Mouse (Mus musculus) cerebellum, adult 11 months (tissue): ENCODE results near the gene Slc15a3.
A peak's percentile ranks its signal among the peaks of the same experiment; 100 is the strongest.

Experiments used
- DNase-seq: peaks from one replicate; pipeline ENCODE4 v3.0.0; 2022

Gene Slc15a3

DNA sequence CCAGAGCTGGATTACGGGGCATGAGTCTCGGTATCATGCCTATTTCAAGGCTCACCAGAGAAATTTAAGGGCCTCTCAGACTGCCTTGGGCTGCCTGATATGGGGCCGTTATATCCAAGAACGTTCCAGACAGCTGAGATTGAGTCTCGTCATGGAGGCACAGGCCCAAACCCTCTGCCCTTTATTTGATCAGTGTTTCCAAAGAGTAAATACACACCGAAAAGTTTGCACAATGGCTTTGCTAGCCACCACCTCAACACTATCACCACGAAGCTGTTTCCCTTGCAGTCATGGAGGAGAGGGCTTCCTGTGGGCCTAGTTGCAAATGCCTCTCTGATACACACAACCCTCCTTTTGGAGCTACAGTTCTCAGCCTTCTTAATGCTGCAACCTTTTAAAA lies 15.5 kb upstream of the Slc15a3 start:
- DNase-seq: no peak

- no peak for DNase-seq
Measured at GRCm38 (mm10) chr19:10828321-10828720, 11.2 kb upstream of the Slc15a3 start.

- no peak for DNase-seq
Measured at GRCm38 (mm10) chr19:10829436-10830175, 9.9 kb upstream of the Slc15a3 start, which contains the start of gene Cd6. Gene Cd6 (minus strand): TSS chr19:10830058.

GRCm38 (mm10) chr19:10831424-10831823 lies 8.1 kb upstream of the Slc15a3 start:
- peak; percentile 50 for DNase-seq

DNA sequence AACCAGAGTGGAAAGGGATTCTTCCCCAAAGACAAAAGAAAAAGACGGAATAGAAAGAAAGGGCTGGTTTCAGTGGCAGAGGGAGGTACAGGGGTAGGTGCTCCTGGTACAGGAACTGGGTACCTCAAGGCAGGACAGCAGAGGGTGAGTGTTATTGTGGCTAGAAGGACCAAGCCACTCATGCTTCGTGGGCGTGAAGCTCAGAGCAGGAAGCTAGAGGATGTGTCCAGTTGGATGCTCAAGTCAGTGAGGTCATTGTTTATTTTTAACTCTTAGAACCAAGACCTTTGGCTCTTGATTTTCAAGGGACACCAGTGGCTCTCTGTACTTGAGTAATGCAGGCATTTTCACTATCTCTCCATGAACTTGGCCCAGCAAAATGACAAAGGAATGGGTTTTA lies 7.5 kb upstream of the Slc15a3 start:
- DNase-seq: no peak

DNA sequence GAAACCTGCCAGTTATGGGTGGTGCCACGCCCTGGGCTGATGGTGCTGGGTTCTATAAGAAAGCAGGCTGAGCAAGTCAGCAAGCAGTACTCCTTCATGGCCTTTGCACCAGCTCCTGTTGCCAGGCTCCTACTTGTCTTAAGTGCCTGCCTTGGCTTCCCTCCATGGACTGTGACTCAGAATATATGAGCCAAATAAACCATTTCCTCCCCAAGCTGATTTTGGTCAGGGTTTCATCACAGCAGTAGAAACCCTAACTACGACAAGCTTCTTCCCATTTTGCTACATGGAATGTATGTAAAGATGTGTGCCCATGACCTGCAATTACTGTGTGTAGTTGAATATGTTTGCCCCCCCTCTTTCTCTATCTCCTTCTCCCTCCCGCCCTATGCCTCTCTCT lies 5.9 kb upstream of the Slc15a3 start:
- no peak for DNase-seq

DNA sequence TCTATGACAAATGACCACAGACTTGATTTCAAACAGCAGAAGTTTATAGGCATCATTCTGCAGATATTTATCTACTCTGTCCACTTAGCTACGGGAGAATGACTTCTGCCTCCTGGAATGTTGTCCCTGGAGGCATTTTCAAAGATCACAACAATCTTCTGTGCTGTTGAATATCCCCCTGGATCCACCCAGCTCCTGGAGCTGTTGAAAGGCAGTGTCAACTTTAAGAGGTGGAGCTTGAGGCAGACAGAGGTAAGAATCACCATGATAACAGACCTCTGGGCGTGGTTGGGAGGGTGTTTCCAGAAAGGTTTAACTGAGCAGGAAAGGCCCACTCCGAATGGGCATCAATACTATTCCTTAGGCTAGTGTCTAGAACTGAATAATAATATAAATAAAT lies 3.9 kb upstream of the Slc15a3 start:
- no peak for DNase-seq

- DNase-seq: no peak
Measured at GRCm38 (mm10) chr19:10841721-10842626, 2.4 kb downstream of the Slc15a3 start.

DNA sequence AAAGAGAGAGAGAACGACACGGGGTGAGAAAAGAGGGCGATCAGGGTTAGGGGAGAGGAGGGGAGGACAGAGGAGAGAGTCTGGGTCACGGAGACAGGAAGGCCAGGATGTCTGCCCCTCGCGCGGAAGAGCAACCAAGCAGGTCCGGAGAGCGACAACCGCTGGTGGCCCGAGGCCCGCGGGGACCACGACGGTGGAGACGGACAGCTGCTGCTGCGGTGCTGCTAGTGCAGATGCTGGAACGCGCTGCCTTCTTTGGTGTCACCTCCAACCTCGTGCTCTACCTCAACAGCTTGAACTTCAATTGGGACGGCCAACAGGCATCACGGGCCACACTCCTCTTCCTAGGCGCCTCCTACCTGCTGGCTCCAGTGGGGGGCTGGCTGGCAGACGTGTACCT lies 3.4 kb downstream of the Slc15a3 start:
- no peak for DNase-seq

DNA sequence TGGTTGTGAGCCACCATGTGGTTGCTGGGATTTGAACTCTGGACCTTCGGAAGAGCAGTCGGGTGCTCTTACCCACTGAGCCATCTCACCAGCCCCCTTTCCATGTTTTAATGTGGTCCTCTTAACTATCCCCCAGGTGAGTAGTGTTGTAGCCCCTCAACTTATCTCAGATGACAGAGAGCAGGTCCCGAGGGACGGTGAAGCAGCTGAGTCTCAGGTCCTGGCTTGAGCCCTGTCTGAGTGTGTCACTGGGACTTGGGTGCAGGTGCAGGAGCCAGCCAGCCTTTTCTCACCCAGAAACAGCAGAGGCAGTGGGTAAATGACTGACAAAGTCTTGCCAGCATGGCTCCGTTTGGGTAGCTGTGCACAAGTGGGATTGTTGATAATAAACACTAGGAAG lies 4.7 kb downstream of the Slc15a3 start:
- DNase-seq: no peak

DNA sequence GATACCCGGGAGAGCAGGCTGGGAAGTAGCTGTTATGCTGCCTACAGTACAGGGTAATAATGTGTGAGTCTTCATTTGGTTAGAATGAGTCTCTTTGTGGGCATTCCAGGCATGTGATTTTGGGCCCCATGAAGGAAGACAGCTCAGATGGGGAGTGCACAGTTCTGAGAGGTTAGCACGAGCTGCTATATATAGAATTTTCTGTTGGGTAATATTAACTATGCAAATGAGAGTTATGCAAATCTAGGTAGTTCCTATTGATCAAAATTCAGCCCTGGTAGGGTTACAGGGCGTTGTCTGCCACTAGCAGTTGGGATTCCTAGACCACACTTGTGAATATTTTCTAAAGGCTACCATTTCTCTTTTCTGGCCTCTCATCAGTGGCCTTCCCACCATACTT lies 5.9 kb downstream of the Slc15a3 start:
- DNase-seq: no peak

GRCm38 (mm10) chr19:10846150-10846549 lies 6.6 kb downstream of the Slc15a3 start:
- no peak for DNase-seq

- DNase-seq: no peak
Measured at GRCm38 (mm10) chr19:10847311-10848087, 8.0 kb downstream of the Slc15a3 start.

DNA sequence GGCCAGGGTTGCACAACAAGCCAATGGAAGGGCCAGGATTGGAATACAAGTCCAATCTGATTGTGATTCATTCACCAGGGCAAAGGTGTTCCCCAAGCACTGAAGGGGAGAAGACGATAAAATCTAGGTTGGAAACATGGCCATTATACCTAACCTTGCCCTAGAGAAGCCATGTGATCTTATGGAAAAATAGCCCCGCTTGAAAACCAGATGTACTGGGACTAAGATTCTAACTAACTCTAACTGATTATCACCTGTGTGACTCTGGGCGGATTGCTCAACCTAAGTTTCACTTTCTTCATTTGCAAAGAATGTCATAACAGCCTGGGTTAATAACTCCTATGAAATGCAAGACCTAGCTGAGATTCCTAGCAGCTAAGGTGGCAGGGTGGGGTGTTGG lies 15.9 kb downstream of the Slc15a3 start:
- no peak for DNase-seq

DNA sequence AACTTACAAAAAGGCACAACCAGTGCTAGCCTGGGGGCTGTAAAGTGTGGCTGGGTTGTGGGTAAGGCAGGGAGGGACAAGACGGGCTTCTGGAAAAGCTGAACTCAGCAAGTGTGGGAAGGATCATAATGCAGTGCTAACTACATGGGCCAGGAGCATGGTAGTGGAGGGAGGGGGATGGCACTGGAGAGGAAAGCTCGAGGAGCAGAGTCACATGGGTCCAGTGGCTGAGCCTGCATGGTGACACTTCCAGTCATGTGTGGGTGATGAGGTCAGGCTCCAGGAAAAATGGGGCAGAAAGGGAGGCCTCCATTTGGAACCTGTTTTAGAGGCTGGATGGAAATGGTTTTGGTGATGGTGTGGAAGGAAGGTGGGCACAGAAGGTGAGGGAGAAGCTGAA lies 17.0 kb downstream of the Slc15a3 start:
- no peak for DNase-seq

- DNase-seq: no peak
Measured at GRCm38 (mm10) chr19:10860072-10860497, 20.6 kb downstream of the Slc15a3 start.

GRCm38 (mm10) chr19:10866351-10866750 lies 26.8 kb downstream of the Slc15a3 start:
- DNase-seq: peak; percentile 65

DNA sequence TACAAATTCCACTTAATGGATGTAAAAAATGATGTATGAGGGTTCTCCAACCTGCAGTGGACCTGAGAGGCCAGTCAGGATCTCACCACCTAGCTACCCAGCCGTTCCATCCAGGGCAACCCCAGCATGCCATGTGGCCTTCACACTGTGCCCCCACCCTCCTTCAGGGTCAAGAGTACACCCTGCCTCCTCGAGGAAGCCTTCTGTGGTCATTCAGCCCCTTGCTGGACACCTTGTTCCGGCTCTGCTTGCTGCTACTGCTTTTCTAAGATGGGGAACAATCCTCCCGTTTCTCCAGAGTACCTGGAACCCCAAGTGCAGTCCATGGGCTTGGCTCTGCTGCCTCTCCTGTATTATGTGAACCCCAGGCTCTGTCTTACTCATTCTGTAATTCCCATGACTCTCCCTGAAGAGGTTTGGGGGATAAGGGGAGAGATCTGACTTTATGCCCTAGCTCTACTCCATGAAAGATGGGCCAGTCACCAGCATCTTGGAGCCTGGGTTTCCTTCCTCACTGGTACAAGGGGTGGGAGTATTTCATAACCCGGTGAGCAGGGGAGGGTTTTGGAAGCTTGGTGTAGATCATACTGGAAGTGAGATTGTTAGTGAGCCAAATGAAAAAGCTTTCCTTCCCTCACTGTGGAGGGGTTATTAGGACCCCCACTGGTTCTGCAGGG lies 28.6 kb downstream of the Slc15a3 start:
- DNase-seq: no peak

- DNase-seq: peak; percentile 45
Measured at GRCm38 (mm10) chr19:10868623-10869141, 29.2 kb downstream of the Slc15a3 start.

GRCm38 (mm10) chr19:10869241-10869885 lies 29.8 kb downstream of the Slc15a3 start:
- peak; percentile 88 for DNase-seq

GRCm38 (mm10) chr19:10869886-10870527 lies 30.5 kb downstream of the Slc15a3 start, which contains the start of gene Tmem132a:
Gene Tmem132a (minus strand): TSS chr19:10869940.
- peak; percentile 62 for DNase-seq
